Mouse (Mus musculus) layer of hippocampus, postnatal 36 days (tissue): Measurements from ENCODE around the gene Cdcp1. TPM values are rescaled to one million over a fixed set of nuclear protein-coding genes. Genes with fewer than 3 reads are reported as not detected.

Experiments used
- DNase-seq, 2 experiments: peaks; one replicate each; pipeline ENCODE4 v3.0.0; 2022
- total RNA-seq, 2 experiments: library from RNA; stranded (reverse); gene quantifications; 2 replicates each; pipeline ENCODE4 v1.2.3; 2021

Cdcp1 gene
- total RNA-seq, 2 experiments from 2014 or later = not detected

- peak in 1 of 2 experiments; percentile 23 for DNase-seq
Measured at GRCm38 (mm10) chr9:123150241-123151020, 65.4 kb downstream of the Cdcp1 start, which contains the start of gene Clec3b. Clec3b (plus strand) TSS chr9:123150946.

GRCm38 (mm10) chr9:123148430-123148829 lies 67.4 kb downstream of the Cdcp1 start:
- no peak for DNase-seq

GRCm38 (mm10) chr9:123139887-123140614 lies 75.8 kb downstream of the Cdcp1 start:
- no peak for DNase-seq

- DNase-seq = no peak
Measured at GRCm38 (mm10) chr9:123138891-123139474, 76.9 kb downstream of the Cdcp1 start.

GRCm38 (mm10) chr9:123136953-123137682 lies 78.7 kb downstream of the Cdcp1 start:
- DNase-seq = no peak

GRCm38 (mm10) chr9:123132994-123133393 lies 82.8 kb downstream of the Cdcp1 start:
- DNase-seq = no peak

- no peak for DNase-seq
Measured at GRCm38 (mm10) chr9:123127663-123128062, 88.2 kb downstream of the Cdcp1 start.

GRCm38 (mm10) chr9:123124413-123124981 lies 91.3 kb downstream of the Cdcp1 start:
- DNase-seq = no peak

GRCm38 (mm10) chr9:123123571-123124412 lies 92.0 kb downstream of the Cdcp1 start:
- DNase-seq = no peak

- DNase-seq = no peak
Measured at GRCm38 (mm10) chr9:123123017-123123416, 92.8 kb downstream of the Cdcp1 start.

Other genes starting within 250 kb of the Cdcp1 start
- 10 to 100 TPM; 21.9 to 22.7 TPM for gene Tmem42, start 194.7 kb downstream of the Cdcp1 start, total RNA-seq
- gene Tgm4, start 181.3 kb downstream of the Cdcp1 start, total RNA-seq = 1 to 10 TPM; 1.9 to 2.9 TPM
- gene Zdhhc3, start 102.8 kb downstream of the Cdcp1 start, total RNA-seq = 10 to 100 TPM; 62.1 to 63.0 TPM
- 10 to 100 TPM; 41.1 to 44.5 TPM for gene Exosc7, start 102.8 kb downstream of the Cdcp1 start, total RNA-seq
- 1 to 10 TPM; 3.2 to 4.9 TPM for gene Clec3b, start 65.1 kb downstream of the Cdcp1 start, total RNA-seq
- gene Tmem158, start 44.7 kb upstream of the Cdcp1 start, total RNA-seq = 10 to 100 TPM; 33.6 to 36.0 TPM
- 10 to 100 TPM; 43.5 to 79.2 TPM for gene Lars2, start 150.9 kb upstream of the Cdcp1 start, total RNA-seq